Mouse (Mus musculus) liver, embryonic 14.5 days (tissue): ENCODE data around the gene Golga7b. TPM values are rescaled to one million over a fixed set of nuclear protein-coding genes. Genes with fewer than 3 reads are reported as not detected.
A peak's percentile ranks its signal among the peaks of the same experiment; 100 is the strongest.

Source experiments
- ATAC-seq: fragments of 200-750 bp; cut with Nextera tagmentation; 2 replicates; pipeline ENCODE4 v1.8.0; 2017; ENCODE audit warnings: moderate number of reproducible peaks, mild to moderate bottlenecking, moderate library complexity; ENCODE audit not compliant: insufficient read depth
- DNase-seq, 3 experiments: peaks; one replicate each; pipeline ENCODE4 v3.0.0-alpha.2; 2012 to 2013; ENCODE audit warnings: low read depth in 3 of 3, low spot score in 3 of 3
- H3K27ac ChIP-seq: fragments of 300-500 bp; sonication (generic); 2 replicates; pipeline ENCODE4 v1.5.1; 2014; ENCODE audit warnings: moderate library complexity, mild to moderate bottlenecking, control low read depth, inconsistent platforms
- H3K27me3 ChIP-seq: fragments of 300-500 bp; sonication (generic); 2 replicates; pipeline ENCODE4 v1.6.1; 2014; ENCODE audit warnings: mild to moderate bottlenecking, low read length, moderate library complexity; ENCODE audit not compliant: control insufficient read depth, insufficient read depth
- H3K36me3 ChIP-seq: fragments of 300-500 bp; sonication (generic); replicated peaks from 2 replicates; pipeline ENCODE4 v1.6.1; 2014; ENCODE audit warnings: low read depth; ENCODE audit not compliant: control insufficient read depth, insufficient read depth
- H3K4me1 ChIP-seq, 2 experiments: fragments of 200-500 bp in 1 of 2; fragments of 300-500 bp in 1 of 2; sonication (generic) in 1 of 2; replicated peaks; 2 replicates each; pipeline ENCODE4 v1.6.1; 2012 to 2014; ENCODE audit warnings: antibody characterized with exemption in 1 of 2, inconsistent platforms in 1 of 2, low read length in 1 of 2; ENCODE audit not compliant: control insufficient read depth in 2 of 2, insufficient read depth in 2 of 2
- H3K4me2 ChIP-seq: fragments of 300-500 bp; sonication (generic); 2 replicates; pipeline ENCODE4 v1.6.1; 2014; ENCODE audit warnings: low read depth, mild to moderate bottlenecking, control low read depth, moderate library complexity
- H3K4me3 ChIP-seq, 2 experiments: fragments of 200-500 bp in 1 of 2; fragments of 300-500 bp in 1 of 2; sonication (generic) in 1 of 2; 2 replicates each; pipeline ENCODE4 v1.5.1; 2012 to 2014; ENCODE audit warnings: low read depth in 2 of 2, low read length in 2 of 2, mild to moderate bottlenecking in 2 of 2, control low read depth in 1 of 2, inconsistent platforms in 1 of 2, moderate library complexity in 1 of 2; ENCODE audit not compliant: insufficient read depth in 1 of 2
- H3K9ac ChIP-seq: fragments of 300-500 bp; sonication (generic); replicated peaks from 2 replicates; pipeline ENCODE4 v1.6.1; 2014; ENCODE audit warnings: mild to moderate bottlenecking, control low read depth, moderate library complexity
- H3K9me3 ChIP-seq: fragments of 300-500 bp; sonication (generic); 2 replicates; pipeline ENCODE4 v1.6.1; 2016; ENCODE audit warnings: low read length, mixed read lengths; ENCODE audit not compliant: control insufficient read depth
- CTCF ChIP-seq: IDR thresholded peaks from 2 replicates; pipeline ENCODE4 v1.5.1; 2016; ENCODE audit warnings: antibody characterized with exemption, low read depth, control low read depth
- EP300 ChIP-seq: IDR thresholded peaks from 2 replicates; pipeline ENCODE4 v1.6.1; 2016; ENCODE audit warnings: antibody characterized with exemption, low read depth
- WGBS: fragments of 180-500 bp; shearing (Covaris S2); extraction: QIAGEN DNeasy Blood & Tissue Kit; methylation state at CpG from one replicate; pipeline ENCODE4 v1.1.7; 2014; ENCODE audit not compliant: insufficient replicate concordance; 5-methylcytosine and 5-hydroxymethylcytosine counted together
- polyA plus RNA-seq, 2 experiments: library from polyadenylated mRNA; depleted of rRNA in 1 of 2; stranded (reverse) in 1 of 2; unstranded in 1 of 2; fragments of >200 nt; fragmentation: Nextera tagmentation in 1 of 2; extraction: Ambion mirVana in 1 of 2; gene quantifications; 2 replicates each; pipeline versions ENCODE4 v1.2.1 to v1.2.3; 2012 to 2014

The Golga7b gene
- polyA plus RNA-seq, 2 experiments = not detected

- TF ChIP-seq CTCF (no peak), EP300 (no peak)
Measured at GRCm38 (mm10) chr19:42216699-42217373, 30.5 kb upstream of the Golga7b start.

GRCm38 (mm10) chr19:42217374-42217763 lies 30.0 kb upstream of the Golga7b start:
- no peaks in the 10 kb centered on the region for H3K9me3 ChIP-seq
- H3K9ac ChIP-seq = no peak overlapping the region
- no peak overlapping the region for H3K4me3 ChIP-seq
- H3K4me1 ChIP-seq = no peaks in the 10 kb centered on the region; a peak in 1 of 4 replicates
- H3K27ac ChIP-seq = no peak overlapping the region
- no peak for ATAC-seq
- no peak overlapping the region for H3K4me2 ChIP-seq
- no peaks in the 10 kb centered on the region for H3K27me3 ChIP-seq
- 10% methylated on average over 2 of the region's 2 CpGs for WGBS
- TF ChIP-seq CTCF (peak; percentile 72), EP300 (no peak)
- no peaks in the 10 kb centered on the region for H3K36me3 ChIP-seq
- DNase-seq = no peak

More at GRCm38 (mm10) chr19:42216699-42217373, 30.5 kb upstream of the Golga7b start:
- Histone ChIP-seq H3K27ac (no peak overlapping the region), H3K4me3 (no peak overlapping the region), H3K9ac (no peak overlapping the region), H3K36me3 (no peaks in the 10 kb centered on the region), H3K4me2 (no peak overlapping the region), H3K4me1 (peaks cover 0 to 2% of the 10 kb centered on the region in 2 experiments; a peak in 1 of 4 replicates), H3K9me3 (no peaks in the 10 kb centered on the region), H3K27me3 (no peaks in the 10 kb centered on the region)
- ATAC-seq = no peak
- WGBS = 59% methylated on average over 7 of the region's 7 CpGs
- no peak for DNase-seq

DNA sequence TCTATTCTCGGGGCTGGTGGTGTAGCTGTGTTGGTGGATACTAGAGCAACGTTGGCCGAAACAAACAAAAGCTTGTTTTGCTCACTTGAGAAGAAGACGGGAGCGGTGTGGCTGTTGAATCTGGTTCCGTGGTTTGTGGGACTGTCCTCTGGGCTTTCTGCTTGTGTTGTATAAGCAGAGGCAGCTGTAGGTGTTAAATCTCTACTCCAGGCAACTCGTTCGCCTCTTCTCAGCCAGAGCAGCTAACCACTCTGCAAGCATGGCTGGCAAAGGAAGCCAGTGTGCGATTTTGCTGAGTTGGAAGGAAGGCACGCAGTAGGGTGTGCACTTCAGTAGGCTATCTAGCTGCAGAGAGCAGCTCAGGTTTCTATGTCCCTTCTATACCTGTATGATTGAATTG lies 20.9 kb upstream of the Golga7b start:
- Histone ChIP-seq H3K4me1 (peaks cover 15 to 16% of the 10 kb centered on the region in 2 experiments), H3K9me3 (no peaks in the 10 kb centered on the region), H3K4me3 (no peak overlapping the region), H3K27ac (no peak overlapping the region), H3K27me3 (no peaks in the 10 kb centered on the region), H3K36me3 (no peaks in the 10 kb centered on the region), H3K9ac (no peak overlapping the region), H3K4me2 (no peak overlapping the region)
- DNase-seq (no peak), ATAC-seq (no peak)
- TF ChIP-seq EP300 (no peak), CTCF (no peak)
- 54% methylated on average over 10 of the region's 10 CpGs for WGBS

- H3K4me3 ChIP-seq = no peak overlapping the region
- TF ChIP-seq EP300 = no peak
- no peak for TF ChIP-seq CTCF
- no peak for ATAC-seq
- H3K36me3 ChIP-seq = no peaks in the 10 kb centered on the region
- no peak overlapping the region for H3K9ac ChIP-seq
- no peaks in the 10 kb centered on the region for H3K27me3 ChIP-seq
- peaks cover 15 to 16% of the 10 kb centered on the region in 2 experiments for H3K4me1 ChIP-seq
- H3K27ac ChIP-seq = no peak overlapping the region
- no peak for DNase-seq
- no peaks in the 10 kb centered on the region for H3K9me3 ChIP-seq
- WGBS = 51% methylated on average over 17 of the region's 17 CpGs
- H3K4me2 ChIP-seq = peak overlapping the region; percentile 40
Measured at GRCm38 (mm10) chr19:42229499-42230287, 17.7 kb upstream of the Golga7b start.

DNA sequence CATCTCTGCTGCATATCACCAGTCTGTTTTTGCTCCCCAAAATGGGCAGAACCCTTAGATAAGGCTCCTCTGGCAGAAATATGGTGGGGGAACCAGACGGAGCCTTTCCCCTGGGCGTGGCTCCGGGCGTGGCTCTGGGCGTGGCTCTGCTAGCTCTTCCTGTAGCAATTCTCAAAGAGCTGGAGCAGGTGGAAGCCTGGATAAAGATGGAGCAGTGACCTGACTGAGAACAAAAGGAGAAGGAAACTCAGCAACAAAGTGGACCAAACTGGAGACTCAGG lies 17.1 kb upstream of the Golga7b start:
- H3K27me3 ChIP-seq = no peaks in the 10 kb centered on the region
- H3K27ac ChIP-seq = no peak overlapping the region
- H3K4me3 ChIP-seq = no peak overlapping the region
- ATAC-seq (peak; percentile 60; the same call in 1 of the 2 replicates), DNase-seq (peak; percentile 39 to 50 (median 41))
- peaks cover 15 to 16% of the 10 kb centered on the region in 2 experiments for H3K4me1 ChIP-seq
- no peak for TF ChIP-seq EP300
- TF ChIP-seq CTCF = no peak
- no peaks in the 10 kb centered on the region for H3K9me3 ChIP-seq
- H3K4me2 ChIP-seq = peak overlapping the region; percentile 40
- no peak overlapping the region for H3K9ac ChIP-seq
- WGBS = 19% methylated on average over 5 of the region's 5 CpGs
- H3K36me3 ChIP-seq = no peaks in the 10 kb centered on the region
